Mouse (Mus musculus): ENCODE data around the gene Fam131a.

Fam131a gene

GRCm38 (mm10) chr16:20715976-20716840 lies 23.2 kb downstream of the Fam131a start:
- DNase-seq (ENCODE audit: low spot score in 2 of 2) = peak; percentile 69 to 80

- no peak for DNase-seq (ENCODE audit: low spot score in 2 of 2)
These were observed 23.8 kb downstream of the Fam131a start for GRCm38 (mm10) chr16:20716841-20717180.

DNA sequence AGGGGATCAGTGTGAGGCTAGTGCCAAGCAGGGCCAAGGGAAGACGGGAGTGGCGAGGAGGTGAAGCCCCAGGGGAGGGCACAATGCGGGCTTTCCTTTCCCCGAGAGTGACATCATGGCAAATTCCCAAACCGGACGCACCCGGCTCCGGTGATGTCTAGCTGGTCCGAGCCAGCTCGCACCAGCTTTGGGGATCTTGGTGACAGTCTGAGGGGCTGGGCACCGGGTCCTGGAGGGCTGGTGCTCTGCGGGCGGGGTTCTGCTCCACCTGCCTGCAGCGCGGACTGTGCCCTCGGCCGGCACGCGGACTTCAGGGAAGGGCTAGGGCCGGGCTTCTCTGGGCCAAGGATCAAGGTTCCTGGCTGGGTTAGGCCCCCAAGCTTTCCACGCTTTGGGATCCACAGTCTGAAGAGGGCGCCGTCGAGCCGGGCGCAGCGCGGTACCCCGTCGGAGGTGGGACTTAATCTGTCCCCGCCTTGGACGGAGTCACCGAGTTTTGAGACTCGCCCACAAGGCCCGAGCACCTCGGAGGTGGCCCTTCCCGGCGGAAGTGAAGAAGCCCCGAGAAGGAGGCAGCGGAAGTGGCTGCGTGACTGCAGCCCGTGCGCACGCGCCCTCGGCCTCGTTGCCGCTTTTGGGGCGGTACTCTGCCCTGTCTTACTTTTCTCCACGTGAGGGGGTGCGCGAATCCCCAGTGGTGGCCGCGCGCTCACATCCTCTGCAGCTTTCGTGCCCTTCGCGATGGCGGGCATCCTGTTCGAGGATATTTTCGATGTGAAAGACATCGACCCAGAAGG lies 24.3 kb downstream of the Fam131a start, which contains the start of the genes Polr2h and Clcn2:
Gene Polr2h (plus strand): TSS at position 485 of the 797 bp plus-strand sequence.
Gene Clcn2 (minus strand): TSS at position 566 of the 797 bp plus-strand sequence.
- peak; percentile 91 to 96 for DNase-seq (ENCODE audit: low spot score in 2 of 2)

- no peak for DNase-seq (ENCODE audit: low spot score in 2 of 2)
These were observed 25.1 kb downstream of the Fam131a start for GRCm38 (mm10) chr16:20717978-20718670.

GRCm38 (mm10) chr16:20721808-20722207 lies 28.8 kb downstream of the Fam131a start:
- DNase-seq (ENCODE audit: low spot score in 2 of 2) = no peak

DNA sequence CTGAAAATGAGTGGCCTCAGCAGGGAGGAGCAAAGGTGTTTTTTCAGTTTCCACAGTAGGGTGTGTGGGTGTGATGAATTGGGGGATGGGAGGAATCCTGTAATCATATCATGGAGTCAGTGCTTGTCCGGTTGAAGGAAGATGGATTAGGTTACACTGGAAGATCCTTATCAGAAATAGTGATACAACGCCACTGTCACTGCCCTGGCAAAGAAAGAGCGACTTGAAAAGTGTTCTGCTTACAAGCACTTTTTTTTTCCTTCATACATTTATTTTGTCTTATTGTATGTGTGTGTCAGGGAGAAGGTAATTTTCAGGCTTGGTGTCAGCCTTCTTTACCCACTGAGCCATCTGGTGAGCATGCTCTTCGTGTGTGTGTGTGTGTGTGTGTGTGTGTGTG lies 29.7 kb downstream of the Fam131a start:
- no peak for DNase-seq (ENCODE audit: low spot score in 2 of 2)

GRCm38 (mm10) chr16:20723247-20723646 lies 30.2 kb downstream of the Fam131a start:
- DNase-seq (ENCODE audit: low spot score in 2 of 2) = no peak

GRCm38 (mm10) chr16:20724338-20724748 lies 31.3 kb downstream of the Fam131a start:
- peak in 1 of 2 experiments; percentile 41 for DNase-seq (ENCODE audit: low spot score in 2 of 2)

- DNase-seq (ENCODE audit: low spot score in 2 of 2) = no peak
These were observed 32.3 kb downstream of the Fam131a start for GRCm38 (mm10) chr16:20725321-20725720.

DNA sequence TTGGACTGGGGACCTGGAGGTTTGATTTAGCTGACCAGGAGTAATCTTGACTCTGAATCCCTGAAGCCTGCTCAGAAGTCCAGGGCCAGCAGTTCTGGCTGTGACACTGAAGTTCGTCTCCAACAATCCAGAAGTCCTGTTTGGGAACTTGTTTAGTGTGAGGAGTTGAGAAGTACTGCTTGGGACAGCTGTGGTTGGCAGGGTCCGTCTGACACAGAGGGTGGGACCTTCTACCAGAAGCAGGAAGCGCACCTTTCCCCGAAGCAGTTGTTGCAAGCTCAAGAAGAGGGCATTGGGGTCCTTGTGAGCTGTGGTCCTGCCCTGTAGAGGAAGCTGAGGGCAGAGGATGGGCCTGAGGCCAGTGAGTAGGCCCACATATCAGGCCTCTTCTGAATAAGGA lies 32.7 kb downstream of the Fam131a start:
- DNase-seq (ENCODE audit: low spot score in 2 of 2) = no peak

DNA sequence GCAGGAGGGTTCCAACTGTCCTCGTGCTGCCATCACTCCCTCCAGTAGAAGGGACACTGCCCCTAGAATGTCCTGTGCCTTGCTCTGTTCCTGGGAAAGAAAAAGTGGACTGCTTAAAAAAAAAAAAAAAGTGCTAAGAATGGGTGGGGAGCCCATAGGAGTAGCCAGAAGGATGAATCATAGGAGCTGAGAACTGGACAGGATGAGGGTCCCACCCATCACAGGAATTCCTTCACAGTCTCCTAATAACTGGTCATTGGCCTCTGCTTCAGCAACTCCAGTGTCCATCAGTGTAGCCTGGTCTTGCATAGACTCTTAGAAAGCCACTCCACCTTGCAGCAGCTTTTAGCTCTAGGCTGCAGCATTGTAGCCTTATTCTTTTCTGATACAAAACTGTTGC lies 33.3 kb downstream of the Fam131a start:
- DNase-seq (ENCODE audit: low spot score in 2 of 2) = no peak

GRCm38 (mm10) chr16:20730293-20730711 lies 37.3 kb downstream of the Fam131a start:
- no peak for DNase-seq (ENCODE audit: low spot score in 2 of 2)

- DNase-seq (ENCODE audit: low spot score in 2 of 2) = no peak
These were observed 38.6 kb downstream of the Fam131a start for GRCm38 (mm10) chr16:20731688-20732087.

- no peak for DNase-seq (ENCODE audit: low spot score in 2 of 2)
These were observed 39.3 kb downstream of the Fam131a start for GRCm38 (mm10) chr16:20732251-20732924.

DNA sequence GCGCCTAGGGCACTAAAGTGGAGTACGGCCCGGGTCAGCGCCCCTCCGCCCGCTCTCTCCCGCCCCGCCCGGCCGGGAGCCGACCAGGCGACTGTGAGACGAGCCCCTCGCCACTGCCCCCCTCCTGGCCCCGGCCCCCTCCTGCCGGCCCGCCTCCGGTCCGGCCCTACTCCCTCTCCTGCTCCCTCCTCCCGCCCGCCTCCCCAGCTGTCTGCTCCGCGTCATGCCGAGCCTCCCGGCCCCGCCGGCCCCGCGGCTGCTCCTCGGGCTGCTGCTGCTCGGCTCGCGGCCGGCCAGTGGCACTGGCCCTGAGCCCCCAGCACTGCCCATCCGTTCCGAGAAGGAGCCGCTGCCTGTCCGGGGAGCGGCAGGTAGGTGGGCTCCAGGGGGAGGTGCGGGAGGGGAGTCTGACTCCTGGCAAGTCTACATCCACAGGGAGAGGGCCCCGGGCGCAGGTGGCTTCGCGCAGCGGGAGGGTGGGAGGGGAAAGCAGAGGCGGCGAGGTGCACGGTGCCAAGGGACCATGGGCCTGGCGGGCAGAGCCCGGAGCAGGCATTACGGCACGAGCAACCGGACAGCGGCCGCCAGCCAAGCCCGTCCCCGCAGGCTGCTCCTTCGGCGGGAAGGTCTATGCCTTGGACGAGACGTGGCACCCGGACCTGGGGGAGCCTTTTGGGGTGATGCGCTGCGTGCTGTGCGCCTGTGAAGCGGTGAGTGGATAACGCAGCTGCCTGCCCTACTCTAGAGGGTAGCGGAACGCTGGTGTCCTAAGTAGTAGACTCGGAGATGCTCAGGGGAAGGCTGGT lies 40.1 kb downstream of the Fam131a start, which contains the start of gene Chrd:
Gene Chrd (plus strand): TSS at position 203 of the 806 bp plus-strand sequence.
- peak; percentile 50 to 70 for DNase-seq (ENCODE audit: low spot score in 2 of 2)

- DNase-seq (ENCODE audit: low spot score in 2 of 2) = peak in 1 of 2 experiments; percentile 47
These were observed 41.0 kb downstream of the Fam131a start, which contains the start of gene Thpo for GRCm38 (mm10) chr16:20733731-20734730. TSS of gene Thpo (minus strand) at chr16:20734511.

DNA sequence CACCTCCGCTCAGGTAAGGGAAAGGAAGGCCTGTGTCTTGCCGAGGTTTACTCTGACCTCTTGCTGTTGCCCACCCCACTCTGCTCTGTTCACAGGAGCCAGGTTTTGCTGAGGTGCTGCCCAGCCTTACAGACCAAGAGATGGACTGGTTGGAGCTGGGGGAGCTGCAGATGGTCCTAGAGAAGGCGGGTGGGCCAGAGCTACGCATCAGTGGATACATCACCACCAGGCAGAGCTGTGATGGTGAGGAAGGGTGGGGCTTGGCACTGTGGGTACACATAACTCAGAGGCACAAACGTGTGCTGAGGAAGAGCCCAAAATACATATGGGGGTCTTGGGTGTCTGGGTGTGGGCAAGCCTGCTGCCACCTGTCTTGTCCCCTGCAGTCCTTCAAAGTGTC lies 42.6 kb downstream of the Fam131a start:
- no peak for DNase-seq (ENCODE audit: low spot score in 2 of 2)

DNA sequence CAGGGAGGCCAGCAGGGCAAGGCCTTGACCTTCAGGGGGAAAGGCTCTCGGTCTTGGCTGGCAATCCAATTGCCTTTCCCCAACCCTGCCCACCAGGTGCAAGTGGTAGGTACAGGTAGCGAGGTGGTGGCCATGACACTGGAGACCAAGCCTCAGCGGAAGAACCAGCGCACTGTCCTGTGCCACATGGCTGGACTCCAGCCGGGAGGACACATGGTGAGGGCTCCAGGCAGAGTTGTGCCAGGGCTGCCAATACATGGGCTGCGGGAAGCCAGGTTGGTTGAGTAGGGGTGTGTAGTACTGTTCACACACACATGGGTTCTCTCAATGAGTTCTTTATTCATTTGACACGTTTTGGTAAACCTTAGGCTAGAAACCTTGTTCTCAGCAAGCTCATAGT lies 43.1 kb downstream of the Fam131a start:
- DNase-seq (ENCODE audit: low spot score in 2 of 2) = no peak

GRCm38 (mm10) chr16:20736823-20737222 lies 43.8 kb downstream of the Fam131a start:
- no peak for DNase-seq (ENCODE audit: low spot score in 2 of 2)

All from cerebellum, postnatal 4 days (tissue).